Mouse (Mus musculus) heart, postnatal 0 days (tissue): ENCODE results near the gene Usp1.

ENCODE experiments used
- CTCF ChIP-seq: IDR thresholded peaks from 2 replicates; pipeline ENCODE4 v1.5.1; 2016; ENCODE audit warnings: antibody characterized with exemption, control low read depth, low read depth
- EP300 ChIP-seq: IDR thresholded peaks from 2 replicates; pipeline ENCODE4 v1.6.1; 2016; ENCODE audit warnings: antibody characterized with exemption, low read depth

DNA sequence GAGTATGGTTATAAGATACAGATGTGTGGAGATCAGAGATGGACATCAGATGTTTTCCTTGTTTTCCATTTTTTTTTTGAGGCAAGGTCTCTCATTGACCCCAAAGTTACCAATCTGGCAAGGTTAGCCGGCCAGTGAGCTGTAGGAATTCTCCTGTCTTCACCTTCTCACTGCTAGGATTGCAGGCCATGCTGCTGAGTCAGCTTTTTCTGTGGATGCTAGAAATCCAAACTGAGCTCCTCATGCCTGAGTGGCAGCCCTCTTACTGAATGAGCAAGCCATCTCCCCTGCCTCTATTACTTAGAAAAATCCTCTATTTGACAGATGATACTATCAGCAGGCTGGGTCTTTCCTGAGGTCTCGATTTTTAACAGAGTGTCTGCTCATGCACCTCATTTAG, 55.1 kb downstream of the Usp1 start:
- TF ChIP-seq CTCF (no peak), EP300 (no peak)
